Mouse (Mus musculus): ENCODE results near the gene Abcb9.

DNA sequence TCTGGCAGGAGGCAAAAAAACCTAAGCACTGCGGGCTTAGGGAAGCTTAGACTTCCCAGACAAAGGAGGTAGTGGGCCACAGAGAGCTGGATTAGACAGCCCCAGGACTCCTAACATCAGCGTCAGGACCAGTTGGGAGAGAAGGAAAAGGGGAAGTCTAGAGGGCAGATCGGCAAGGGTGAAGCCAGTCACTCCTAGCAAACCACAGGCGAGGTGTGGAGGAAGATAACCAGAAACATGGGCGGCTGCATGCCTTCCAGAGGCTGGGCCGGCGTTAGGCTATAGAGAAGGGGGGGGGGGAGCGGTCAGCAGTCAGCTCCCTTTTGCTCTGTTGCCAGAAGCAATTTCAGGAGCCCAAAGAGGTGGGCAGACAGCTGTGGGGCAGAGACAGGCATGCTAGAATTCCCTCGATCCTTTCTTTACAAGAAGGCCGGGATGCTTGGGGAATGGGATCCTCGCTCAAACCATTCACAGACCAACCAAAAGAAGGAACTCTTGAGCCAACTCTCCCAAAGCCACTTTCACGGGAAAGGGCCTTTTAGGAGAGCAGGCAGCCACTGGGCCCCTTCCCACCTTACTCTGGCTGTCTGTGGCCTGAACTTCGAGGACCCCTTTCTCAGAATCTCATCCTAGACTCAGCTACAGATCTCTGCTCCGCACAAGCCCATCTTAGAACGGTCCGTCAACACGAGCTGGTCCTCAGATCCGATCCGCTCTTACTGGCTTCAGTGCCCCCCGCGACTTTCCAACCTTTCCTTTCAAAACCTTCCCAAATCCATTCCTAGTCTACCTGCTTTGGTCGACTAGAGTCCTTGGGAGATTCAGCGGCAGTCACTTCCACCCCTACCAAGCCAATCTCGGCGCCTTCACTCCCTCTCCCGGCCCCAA lies 64.3 kb downstream of the Abcb9 start:
- TF ChIP-seq CTCF (IDR thresholded peaks at IDR 0.05; ENCODE audit: extremely low read depth, insufficient read depth, low read length) (no peak), POLR2A (IDR thresholded peaks at IDR 0.05; ENCODE audit: extremely low read depth, insufficient read depth, low read length) (no peak)

Measured in cortical plate, adult 2 months (tissue).